Mouse (Mus musculus): Measurements from ENCODE around the gene Adora1.

DNA sequence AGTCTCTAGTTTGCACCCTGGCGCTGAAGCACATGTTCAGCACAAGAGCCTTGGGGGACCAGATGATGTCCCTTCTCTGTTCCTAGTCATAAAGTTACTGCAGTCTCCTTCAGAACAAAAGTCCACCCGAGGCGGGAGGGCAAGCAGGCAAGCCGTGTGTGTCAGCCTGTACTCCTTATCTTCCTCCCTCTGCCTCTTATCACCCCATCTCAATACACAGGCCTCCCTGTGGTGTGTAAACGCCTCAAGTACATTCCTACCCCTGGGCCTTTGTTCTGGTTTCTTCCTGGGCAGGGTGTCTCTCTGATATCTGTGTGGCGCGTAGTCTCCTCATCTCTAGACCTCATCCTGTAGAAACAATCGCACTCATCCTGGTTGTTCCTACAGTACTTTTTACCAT, 8.5 kb downstream of the Adora1 start:
- no peak for TF ChIP-seq EP300 (IDR thresholded peaks at IDR 0.05; ENCODE audit: low read depth)
- no peak for TF ChIP-seq CTCF (IDR thresholded peaks at IDR 0.05; ENCODE audit: low read depth)

All from liver, embryonic 14.5 days (tissue).